Mouse (Mus musculus): ENCODE measurements around the gene Avil. TPM values are rescaled to one million over a fixed set of nuclear protein-coding genes. Genes with fewer than 3 reads are reported as not detected.
A peak's percentile ranks its signal among the peaks of the same experiment; 100 is the strongest.

Avil gene
- polyA plus RNA-seq, 1 experiment from 2014 or later, result 10.7 TPM

DNA sequence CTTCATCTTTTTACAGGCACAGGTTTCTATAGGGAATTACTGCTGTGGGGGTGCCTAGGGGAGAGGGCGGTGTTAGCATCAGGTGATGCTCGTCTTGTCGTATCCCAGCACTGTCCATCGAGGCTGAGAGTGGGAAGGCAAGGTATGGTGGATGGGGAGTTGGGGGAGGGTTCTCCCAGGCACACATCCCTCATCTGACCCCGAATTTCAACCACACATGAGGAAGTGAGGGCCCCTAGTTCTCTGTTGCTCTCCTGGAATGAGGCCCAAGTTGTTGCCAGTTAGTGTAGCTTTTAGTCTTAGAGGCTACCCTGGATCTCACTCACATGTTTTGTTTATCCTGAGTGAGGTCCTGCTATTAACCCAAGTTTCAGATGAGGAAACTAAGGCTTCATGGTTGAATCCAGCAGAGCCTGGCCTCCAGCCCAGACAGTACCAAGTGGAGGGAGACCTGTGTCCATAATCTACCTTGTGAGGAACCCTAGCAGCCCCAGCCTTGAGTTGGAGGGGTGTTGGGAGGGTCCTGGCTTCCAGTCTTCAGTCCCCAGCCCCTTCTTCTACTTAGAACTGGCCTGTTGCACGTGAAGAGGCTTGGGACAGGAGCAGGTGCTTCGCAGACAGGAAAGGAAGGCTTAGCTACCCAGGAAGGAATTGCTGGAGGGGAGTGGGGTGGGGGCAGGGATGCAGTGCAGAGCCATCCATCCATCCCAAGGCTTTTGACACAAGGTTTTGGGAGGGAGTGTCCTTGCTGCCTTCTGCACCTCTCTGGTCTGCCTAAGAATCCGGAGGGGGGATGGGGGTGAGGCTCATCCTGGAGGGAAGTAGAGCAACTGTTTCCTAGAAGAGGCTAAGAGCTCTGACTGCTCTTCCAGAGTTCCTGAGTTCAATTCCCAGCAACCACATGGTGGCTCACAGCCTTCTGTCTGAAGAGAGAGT, 13.1 kb upstream of the Avil start:
- Histone ChIP-seq H3K4me1 (replicated peaks; ENCODE audit: control insufficient read depth, insufficient read depth) (peaks cover 30% of the 10 kb centered on the region), H3K4me2 (replicated peaks; ENCODE audit: low read depth) (peak overlapping the region; percentile 38), H3K36me3 (ENCODE audit: control insufficient read depth, insufficient read depth, low read length) (peaks cover 9% of the 10 kb centered on the region; the same call in 1 of the 2 replicates), H3K27me3 (ENCODE audit: control insufficient read depth, insufficient read depth, low read length) (no peaks in the 10 kb centered on the region), H3K9ac (ENCODE audit: low read length) (no peak overlapping the region), H3K4me3 (ENCODE audit: low read depth, low read length) (peak overlapping the region; percentile 10; the same call in 1 of the 2 replicates), H3K9me3 (ENCODE audit: control insufficient read depth, low read length) (no peaks in the 10 kb centered on the region), H3K27ac (replicated peaks) (peak overlapping the region; percentile 82)
- WGBS, result 49% methylated on average over 8 of the region's 8 CpGs
- no peak for TF ChIP-seq CTCF (IDR thresholded peaks at IDR 0.05; ENCODE audit: low read depth)
- no peak for TF ChIP-seq EP300 (optimal IDR thresholded peaks at IDR 0.05)
- ATAC-seq (ENCODE audit: low FRiP score, low TSS enrichment) (no peak), DNase-seq (ENCODE audit: low spot score) (no peak)

DNA sequence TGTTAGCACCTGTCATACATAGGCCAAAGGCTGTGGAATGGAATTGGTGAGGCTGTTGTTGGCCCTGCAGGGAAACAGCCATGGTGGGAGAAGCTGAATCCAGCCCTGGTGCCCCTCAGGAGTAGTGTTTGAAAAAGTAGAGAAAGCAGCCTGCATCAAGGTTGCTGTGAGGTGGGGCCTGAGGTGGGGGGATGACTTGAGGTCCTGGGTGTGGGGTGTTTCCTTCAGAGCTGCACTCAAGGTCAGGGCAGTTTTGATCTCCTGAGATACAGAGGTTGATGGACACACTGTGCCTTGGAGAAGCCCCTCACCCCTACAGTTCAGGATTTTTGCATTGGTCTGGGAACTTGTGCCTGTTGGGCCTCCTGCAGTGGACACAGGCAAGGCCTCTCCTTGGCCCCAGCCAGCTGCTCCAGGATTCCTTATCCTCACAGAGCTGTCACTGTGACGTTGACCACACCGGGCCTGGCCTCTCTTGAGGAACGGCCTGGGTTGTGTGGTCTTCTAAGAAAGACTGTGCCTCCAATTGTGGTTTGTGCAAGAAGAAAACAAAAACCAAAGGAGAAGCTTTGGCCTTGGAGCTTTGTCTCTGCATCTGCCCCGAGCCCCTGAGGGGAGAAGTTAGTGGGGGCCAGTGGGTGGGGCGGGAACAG, 11.9 kb upstream of the Avil start:
- peak overlapping the region; percentile 82 for H3K27ac ChIP-seq (replicated peaks)
- no peaks in the 10 kb centered on the region for H3K9me3 ChIP-seq (ENCODE audit: control insufficient read depth, low read length)
- DNase-seq (ENCODE audit: low spot score), result no peak
- no peaks in the 10 kb centered on the region for H3K27me3 ChIP-seq (ENCODE audit: control insufficient read depth, insufficient read depth, low read length)
- no peak overlapping the region for H3K4me2 ChIP-seq (replicated peaks; ENCODE audit: low read depth)
- no peak overlapping the region for H3K9ac ChIP-seq (ENCODE audit: low read length)
- WGBS, result 29% methylated on average over 5 of the region's 5 CpGs
- no peak overlapping the region for H3K4me3 ChIP-seq (ENCODE audit: low read depth, low read length)
- ATAC-seq (ENCODE audit: low FRiP score, low TSS enrichment), result no peak
- peaks cover 21% of the 10 kb centered on the region for H3K36me3 ChIP-seq (ENCODE audit: control insufficient read depth, insufficient read depth, low read length)
- H3K4me1 ChIP-seq (replicated peaks; ENCODE audit: control insufficient read depth, insufficient read depth), result peaks cover 29% of the 10 kb centered on the region
- TF ChIP-seq EP300 (optimal IDR thresholded peaks at IDR 0.05) (no peak), CTCF (IDR thresholded peaks at IDR 0.05; ENCODE audit: low read depth) (no peak)

DNA sequence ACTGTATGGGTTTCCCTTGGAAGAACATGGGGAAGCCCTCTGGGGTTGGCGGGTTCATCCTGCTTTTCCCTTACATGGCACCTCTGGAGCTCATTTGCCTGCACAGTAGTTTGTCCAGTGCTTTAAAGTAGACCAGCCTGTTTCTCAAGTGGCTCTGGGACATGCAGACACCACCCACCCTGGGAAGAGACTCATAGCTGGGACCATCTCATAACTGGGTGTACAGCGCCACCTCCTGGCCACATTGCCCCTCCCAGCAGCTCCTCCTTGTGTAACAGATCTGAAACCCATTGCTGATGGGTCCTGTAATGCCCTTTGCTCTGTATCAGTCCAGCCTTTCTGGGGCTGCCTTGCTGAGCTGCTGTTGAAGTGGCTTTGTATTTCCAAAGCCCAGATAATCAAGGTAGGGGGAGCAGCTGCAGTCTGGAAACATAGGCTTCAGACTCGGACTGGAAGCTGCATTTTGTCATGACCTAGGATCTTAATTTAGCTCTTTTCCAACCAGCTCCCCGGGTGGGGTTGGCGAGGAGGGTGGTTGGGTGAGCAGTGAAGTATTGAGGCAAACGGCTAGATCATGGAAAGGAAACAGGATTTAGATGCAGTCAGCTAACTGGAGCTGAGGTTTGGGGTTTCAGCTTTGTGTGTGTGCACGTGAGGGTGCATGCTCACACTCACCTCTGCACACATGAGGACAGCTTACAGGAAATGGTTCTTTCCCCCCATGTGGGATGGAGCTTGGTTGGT, 10.0 kb upstream of the Avil start:
- 42% methylated on average over 7 of the region's 7 CpGs for WGBS
- Histone ChIP-seq H3K4me1 (replicated peaks; ENCODE audit: control insufficient read depth, insufficient read depth) (peaks cover 17% of the 10 kb centered on the region), H3K27ac (replicated peaks) (peak overlapping the region; percentile 61), H3K27me3 (ENCODE audit: control insufficient read depth, insufficient read depth, low read length) (no peaks in the 10 kb centered on the region), H3K4me2 (replicated peaks; ENCODE audit: low read depth) (no peak overlapping the region), H3K4me3 (ENCODE audit: low read depth, low read length) (no peak overlapping the region; the same call in 1 of the 2 replicates), H3K9ac (ENCODE audit: low read length) (no peak overlapping the region), H3K9me3 (ENCODE audit: control insufficient read depth, low read length) (no peaks in the 10 kb centered on the region), H3K36me3 (ENCODE audit: control insufficient read depth, insufficient read depth, low read length) (peaks cover 33% of the 10 kb centered on the region)
- DNase-seq (ENCODE audit: low spot score) (peak; percentile 93), ATAC-seq (ENCODE audit: low FRiP score, low TSS enrichment) (peak; percentile 87)
- TF ChIP-seq EP300 (optimal IDR thresholded peaks at IDR 0.05), result no peak
- peak; percentile 95 for TF ChIP-seq CTCF (IDR thresholded peaks at IDR 0.05; ENCODE audit: low read depth)

DNA sequence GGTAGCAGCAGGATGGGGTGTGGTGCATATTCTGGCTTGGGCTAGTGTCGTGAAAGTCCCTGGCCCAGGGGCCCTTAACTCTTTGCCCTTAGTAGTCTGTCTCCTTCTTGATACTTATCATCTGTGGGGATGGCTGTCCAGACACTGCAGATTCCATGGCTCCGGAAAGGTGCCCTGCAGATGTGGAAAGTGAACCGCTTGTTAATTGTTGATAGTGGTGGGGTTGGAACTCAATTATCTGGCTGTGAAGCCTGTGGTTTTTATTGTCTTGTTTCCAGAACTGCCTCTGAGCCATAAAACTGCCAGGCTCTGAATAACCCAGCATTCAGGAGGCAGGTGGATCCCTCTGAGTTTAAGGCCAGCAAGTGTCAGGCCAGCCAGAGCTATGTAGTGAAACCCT, 8.8 kb upstream of the Avil start:
- WGBS, result 63% methylated on average over 3 of the region's 3 CpGs
- Histone ChIP-seq H3K9me3 (ENCODE audit: control insufficient read depth, low read length) (no peaks in the 10 kb centered on the region), H3K27ac (replicated peaks) (no peak overlapping the region), H3K36me3 (ENCODE audit: control insufficient read depth, insufficient read depth, low read length) (peaks cover 36% of the 10 kb centered on the region), H3K4me2 (replicated peaks; ENCODE audit: low read depth) (no peak overlapping the region), H3K4me3 (ENCODE audit: low read depth, low read length) (no peak overlapping the region), H3K9ac (ENCODE audit: low read length) (no peak overlapping the region), H3K4me1 (replicated peaks; ENCODE audit: control insufficient read depth, insufficient read depth) (peaks cover 7% of the 10 kb centered on the region), H3K27me3 (ENCODE audit: control insufficient read depth, insufficient read depth, low read length) (no peaks in the 10 kb centered on the region)
- DNase-seq (ENCODE audit: low spot score) (no peak), ATAC-seq (ENCODE audit: low FRiP score, low TSS enrichment) (no peak)
- no peak for TF ChIP-seq EP300 (optimal IDR thresholded peaks at IDR 0.05)
- TF ChIP-seq CTCF (IDR thresholded peaks at IDR 0.05; ENCODE audit: low read depth), result no peak

DNA sequence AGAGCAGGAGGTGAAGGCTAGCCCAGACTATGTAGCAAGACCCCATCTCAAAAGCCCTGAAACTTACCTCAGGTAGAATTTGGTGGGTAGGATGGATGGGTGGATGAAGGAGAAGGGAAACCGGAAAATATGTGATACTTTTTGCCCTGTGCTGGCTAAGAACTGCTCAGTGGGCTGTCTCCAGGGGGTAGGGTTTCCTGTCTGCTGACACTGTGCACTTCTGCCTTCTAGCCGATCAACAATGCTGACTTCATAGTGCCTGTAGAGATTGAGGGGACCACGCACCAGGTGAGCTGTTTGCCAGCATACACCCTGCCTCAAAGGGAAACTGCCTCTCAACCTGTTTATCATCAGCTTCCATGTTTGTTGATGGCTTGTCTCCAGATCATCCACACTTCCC, 6.9 kb upstream of the Avil start:
- TF ChIP-seq EP300 (optimal IDR thresholded peaks at IDR 0.05), result no peak
- TF ChIP-seq CTCF (IDR thresholded peaks at IDR 0.05; ENCODE audit: low read depth), result no peak
- ATAC-seq (ENCODE audit: low FRiP score, low TSS enrichment) (no peak), DNase-seq (ENCODE audit: low spot score) (no peak)
- 79% methylated on average over 3 of the region's 3 CpGs for WGBS
- Histone ChIP-seq H3K4me1 (replicated peaks; ENCODE audit: control insufficient read depth, insufficient read depth) (no peaks in the 10 kb centered on the region), H3K36me3 (ENCODE audit: control insufficient read depth, insufficient read depth, low read length) (peaks cover 49% of the 10 kb centered on the region), H3K9me3 (ENCODE audit: control insufficient read depth, low read length) (no peaks in the 10 kb centered on the region), H3K4me3 (ENCODE audit: low read depth, low read length) (no peak overlapping the region), H3K9ac (ENCODE audit: low read length) (no peak overlapping the region), H3K27me3 (ENCODE audit: control insufficient read depth, insufficient read depth, low read length) (no peaks in the 10 kb centered on the region), H3K27ac (replicated peaks) (no peak overlapping the region), H3K4me2 (replicated peaks; ENCODE audit: low read depth) (no peak overlapping the region)

All from stomach, postnatal 0 days (tissue).